Mouse (Mus musculus): ENCODE data around the gene Ccdc88c. TPM values are rescaled to one million over a fixed set of nuclear protein-coding genes. Genes with fewer than 3 reads are reported as not detected.
A peak's percentile ranks its signal among the peaks of the same experiment; 100 is the strongest.

Gene Ccdc88c
- total RNA-seq, 2 experiments from 2014 or later: 35.9 to 40.3 TPM

GRCm38 (mm10) chr12:100999061-100999954 is 29.5 kb downstream of the Ccdc88c start:
- no peak for DNase-seq
- intact Hi-C loops (cut with DNase I): no loop called here

GRCm38 (mm10) chr12:100998564-100998962 is 30.3 kb downstream of the Ccdc88c start:
- no peak for DNase-seq

GRCm38 (mm10) chr12:100997830-100998563 is 30.9 kb downstream of the Ccdc88c start:
- intact Hi-C loops (cut with DNase I): no loop called here
- DNase-seq: no peak

More at GRCm38 (mm10) chr12:100998564-100998962, 30.3 kb downstream of the Ccdc88c start:
- intact Hi-C loops (cut with DNase I): no loop called here

GRCm38 (mm10) chr12:100996378-100996898 is 32.4 kb downstream of the Ccdc88c start:
- intact Hi-C loops (cut with DNase I): no loop called here
- DNase-seq: no peak

GRCm38 (mm10) chr12:100995607-100996377 is 33.1 kb downstream of the Ccdc88c start:
- intact Hi-C loops (cut with DNase I): no loop called here
- DNase-seq: no peak

GRCm38 (mm10) chr12:100994140-100995015 is 34.5 kb downstream of the Ccdc88c start:
- intact Hi-C loops (cut with DNase I): no loop called here
- no peak for DNase-seq

GRCm38 (mm10) chr12:100993146-100993545 is 35.7 kb downstream of the Ccdc88c start:
- DNase-seq: no peak
- intact Hi-C loops (cut with DNase I): no loop called here

- intact Hi-C loops (cut with DNase I): no loop called here
- DNase-seq: no peak
Measured at GRCm38 (mm10) chr12:100992505-100992904, 36.4 kb downstream of the Ccdc88c start.

GRCm38 (mm10) chr12:100991119-100991518 is 37.7 kb downstream of the Ccdc88c start:
- intact Hi-C loops (cut with DNase I): no loop called here
- no peak for DNase-seq

- DNase-seq: peak; percentile 79
- intact Hi-C loops (cut with DNase I): no loop called here
Measured at GRCm38 (mm10) chr12:100990291-100990690, 38.6 kb downstream of the Ccdc88c start.

- DNase-seq: no peak
- intact Hi-C loops (cut with DNase I): no loop called here
Measured at GRCm38 (mm10) chr12:100989780-100990288, 39.0 kb downstream of the Ccdc88c start.

- intact Hi-C loops (cut with DNase I): no loop called here
- no peak for DNase-seq
Measured at GRCm38 (mm10) chr12:100988324-100989130, 40.3 kb downstream of the Ccdc88c start.

GRCm38 (mm10) chr12:100986423-100986822 is 42.4 kb downstream of the Ccdc88c start:
- peak; percentile 71 for DNase-seq
- intact Hi-C loops (cut with DNase I): no loop called here

GRCm38 (mm10) chr12:100985793-100986157 is 43.1 kb downstream of the Ccdc88c start:
- intact Hi-C loops (cut with DNase I): no loop called here
- DNase-seq: no peak

- DNase-seq: no peak
- intact Hi-C loops (cut with DNase I): no loop called here
Measured at GRCm38 (mm10) chr12:100985050-100985792, 43.6 kb downstream of the Ccdc88c start.

GRCm38 (mm10) chr12:100983565-100983964 is 45.3 kb downstream of the Ccdc88c start:
- intact Hi-C loops (cut with DNase I): no loop called here
- DNase-seq: peak; percentile 83

- intact Hi-C loops (cut with DNase I): no loop called here
- DNase-seq: no peak
Measured at GRCm38 (mm10) chr12:100982217-100982616, 46.6 kb downstream of the Ccdc88c start.

- intact Hi-C loops (cut with DNase I): no loop called here
- DNase-seq: no peak
Measured at GRCm38 (mm10) chr12:100980551-100981008, 48.3 kb downstream of the Ccdc88c start.
